Mouse (Mus musculus) right cerebral cortex, postnatal 36 days (tissue): ENCODE measurements around the gene Slc52a3.
"Not testable (repeated sequence)": the region's sequence is repeated elsewhere in the genome, so short reads cannot be mapped to it uniquely, and the experiment has no call there.

ENCODE experiments used
- DNase-seq, 2 experiments: peaks; one replicate each; pipeline ENCODE4 v3.0.0; 2022; ENCODE audit warnings: low spot score in 2 of 2, mixed read lengths in 1 of 2

The Slc52a3 gene

GRCm38 (mm10) chr2:151973595-151974562 is 22.4 kb upstream of the Slc52a3 start:
- DNase-seq = no peak

- DNase-seq = no peak
These were observed 21.0 kb upstream of the Slc52a3 start for GRCm38 (mm10) chr2:151975295-151975694.

- DNase-seq = no peak
These were observed 20.2 kb upstream of the Slc52a3 start for GRCm38 (mm10) chr2:151976067-151976466.

DNA sequence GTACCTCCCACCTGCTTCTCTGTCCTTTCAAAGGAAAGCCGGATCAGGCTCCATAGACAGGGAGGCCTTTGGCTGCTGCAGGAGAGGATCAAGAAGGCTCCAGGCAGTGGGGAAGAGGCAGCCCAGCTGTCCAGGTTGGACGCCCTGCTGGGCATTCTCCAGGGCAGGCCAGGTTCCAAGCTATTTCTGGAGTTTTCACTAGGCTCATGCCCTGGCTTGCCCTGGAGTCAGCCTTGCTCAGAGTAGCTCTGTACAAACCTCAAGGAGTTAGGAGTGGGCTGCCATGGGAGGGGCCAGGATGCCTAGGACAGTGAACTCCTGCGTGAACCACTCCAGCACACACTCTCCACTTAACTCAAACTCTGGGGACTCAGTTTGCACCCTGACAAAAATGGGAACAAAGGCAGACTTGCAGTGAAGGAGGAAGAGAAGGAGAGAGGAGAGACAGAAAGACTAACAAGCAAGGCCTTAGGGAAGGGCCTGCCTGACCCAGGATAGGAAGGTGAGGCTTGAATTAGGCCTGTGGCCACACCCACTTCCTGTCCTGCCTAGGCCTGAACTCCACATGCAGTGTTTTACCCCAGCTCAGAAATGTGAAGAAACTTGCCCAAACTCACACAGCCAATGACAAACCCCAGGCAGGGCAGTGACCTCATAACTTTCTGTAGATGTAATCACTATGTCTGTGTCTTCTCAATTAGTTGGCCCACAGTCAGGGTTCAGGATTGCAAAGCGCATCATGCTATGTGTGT is 18.4 kb upstream of the Slc52a3 start:
- no peak for DNase-seq

DNA sequence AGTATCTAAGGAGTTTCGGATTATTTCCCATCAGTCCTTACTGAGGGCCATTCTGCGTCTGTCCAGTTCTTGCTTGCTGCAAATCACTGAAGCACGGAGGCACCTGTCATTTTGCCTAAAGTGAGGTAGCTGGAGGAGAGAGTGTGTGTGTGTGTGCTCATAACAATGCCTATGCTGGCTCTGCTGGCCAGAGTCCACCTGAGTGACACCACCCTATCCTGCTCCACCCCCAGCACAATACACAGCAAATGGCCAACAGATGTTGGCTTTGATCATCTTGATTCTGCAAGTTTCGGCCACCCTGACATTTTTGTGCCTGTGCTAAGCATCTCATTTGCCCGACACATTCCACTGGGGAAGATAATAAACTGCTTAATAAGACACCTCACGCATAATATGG is 17.8 kb upstream of the Slc52a3 start:
- no peak for DNase-seq

DNA sequence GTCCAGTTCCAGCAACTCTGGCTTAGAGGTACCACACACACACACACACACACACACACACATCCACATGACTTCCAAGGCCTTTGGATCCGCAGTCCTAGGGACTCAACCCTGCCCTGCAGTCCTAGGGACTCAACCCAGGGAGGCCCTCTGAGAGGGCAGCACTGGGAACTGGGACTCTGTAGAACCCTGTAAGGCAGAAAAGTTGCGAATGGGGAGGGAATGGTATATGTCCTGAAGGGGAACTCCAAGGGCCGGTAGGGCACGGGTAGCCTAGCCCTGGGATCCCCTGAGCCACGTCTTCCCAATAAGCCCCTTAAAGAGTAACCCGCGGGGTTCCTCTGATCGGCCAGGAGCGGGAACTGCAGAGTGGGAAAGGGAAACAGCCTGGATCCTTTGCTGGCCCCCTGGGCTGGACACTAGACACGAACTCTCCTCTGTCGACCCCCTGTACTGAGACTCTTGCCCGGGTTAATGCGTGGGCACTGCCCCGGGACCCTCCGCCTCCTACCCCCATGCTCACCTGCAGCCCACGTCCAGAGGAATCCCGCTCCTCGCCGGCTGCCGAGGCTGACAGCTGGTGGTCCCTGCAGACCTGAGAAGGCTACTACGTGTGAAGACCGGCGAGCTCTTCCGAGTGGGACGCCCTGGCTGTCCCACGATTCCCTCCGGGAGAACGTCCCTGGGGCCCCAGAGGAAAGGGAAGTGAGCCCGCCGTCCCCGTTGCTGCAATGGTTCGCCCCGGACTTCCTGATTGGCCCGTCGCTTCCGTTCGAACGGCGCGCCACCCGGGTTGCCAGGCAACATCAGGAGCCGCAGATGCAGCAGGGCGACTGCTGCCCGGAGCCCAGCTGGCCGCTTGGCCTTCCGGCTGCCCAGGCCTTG is 16.6 kb upstream of the Slc52a3 start, which contains the start of gene Fam110a:
Fam110a (minus strand) TSS at position 750 of the 885 bp plus-strand sequence.
- peak; percentile 89 to 92 for DNase-seq

- no peak for DNase-seq
These were observed 16.0 kb upstream of the Slc52a3 start for GRCm38 (mm10) chr2:151980355-151980693.

GRCm38 (mm10) chr2:151981268-151981667 is 15.0 kb upstream of the Slc52a3 start:
- no peak for DNase-seq

GRCm38 (mm10) chr2:151982476-151982875 is 13.8 kb upstream of the Slc52a3 start:
- DNase-seq = no peak

GRCm38 (mm10) chr2:151984019-151984418 is 12.3 kb upstream of the Slc52a3 start:
- no peak for DNase-seq

GRCm38 (mm10) chr2:151985426-151986172 is 10.7 kb upstream of the Slc52a3 start:
- no peak for DNase-seq

GRCm38 (mm10) chr2:151986958-151987357 is 9.4 kb upstream of the Slc52a3 start:
- no peak for DNase-seq

DNA sequence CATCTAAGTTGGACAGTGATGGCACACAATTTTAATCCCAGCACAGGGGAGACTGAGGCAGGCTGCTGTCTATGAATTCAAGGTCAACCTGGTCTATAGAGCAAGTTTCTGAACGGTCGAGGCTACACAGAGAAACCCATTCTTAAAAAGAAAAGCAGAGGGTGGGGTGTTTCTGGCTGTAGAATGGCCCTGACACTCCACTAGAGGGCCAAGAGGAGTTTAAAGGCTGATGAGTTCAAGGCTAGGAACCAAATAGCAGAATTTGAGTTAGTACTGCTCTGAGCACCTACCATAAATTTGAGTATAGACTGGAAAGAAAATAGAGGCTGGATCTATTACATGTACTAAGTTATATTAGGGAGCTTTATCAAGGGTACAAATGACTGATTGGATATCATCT is 7.3 kb upstream of the Slc52a3 start:
- DNase-seq = no peak

DNA sequence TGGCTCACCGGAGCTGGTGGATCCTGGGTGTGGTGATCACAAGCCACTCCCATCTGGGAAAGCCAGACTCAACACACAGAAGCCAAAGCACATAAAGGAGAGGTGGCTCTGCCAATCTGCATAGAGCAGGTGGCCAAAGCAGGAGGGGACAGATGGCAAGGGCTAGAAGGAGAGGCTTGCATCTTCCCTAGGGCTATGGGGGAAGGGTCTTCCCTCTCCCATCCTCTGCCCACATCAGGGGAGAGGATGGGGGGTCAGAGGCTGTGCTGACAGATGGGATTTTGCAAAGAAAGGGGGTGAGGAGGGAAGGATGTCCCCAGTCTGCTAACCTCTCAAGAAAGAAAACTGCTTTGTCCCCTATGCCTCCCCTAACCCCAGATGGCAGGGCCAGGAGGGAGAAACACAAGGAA is 5.3 kb upstream of the Slc52a3 start:
- DNase-seq = no peak

- DNase-seq = no peak
These were observed 4.9 kb upstream of the Slc52a3 start for GRCm38 (mm10) chr2:151991446-151991845.

- peak in 1 of 2 experiments; percentile 55 for DNase-seq
These were observed 1.8 kb upstream of the Slc52a3 start for GRCm38 (mm10) chr2:151994350-151995122.

GRCm38 (mm10) chr2:151997190-151997575 is 872 bp downstream of the Slc52a3 start:
- DNase-seq = not testable (repeated sequence)

DNA sequence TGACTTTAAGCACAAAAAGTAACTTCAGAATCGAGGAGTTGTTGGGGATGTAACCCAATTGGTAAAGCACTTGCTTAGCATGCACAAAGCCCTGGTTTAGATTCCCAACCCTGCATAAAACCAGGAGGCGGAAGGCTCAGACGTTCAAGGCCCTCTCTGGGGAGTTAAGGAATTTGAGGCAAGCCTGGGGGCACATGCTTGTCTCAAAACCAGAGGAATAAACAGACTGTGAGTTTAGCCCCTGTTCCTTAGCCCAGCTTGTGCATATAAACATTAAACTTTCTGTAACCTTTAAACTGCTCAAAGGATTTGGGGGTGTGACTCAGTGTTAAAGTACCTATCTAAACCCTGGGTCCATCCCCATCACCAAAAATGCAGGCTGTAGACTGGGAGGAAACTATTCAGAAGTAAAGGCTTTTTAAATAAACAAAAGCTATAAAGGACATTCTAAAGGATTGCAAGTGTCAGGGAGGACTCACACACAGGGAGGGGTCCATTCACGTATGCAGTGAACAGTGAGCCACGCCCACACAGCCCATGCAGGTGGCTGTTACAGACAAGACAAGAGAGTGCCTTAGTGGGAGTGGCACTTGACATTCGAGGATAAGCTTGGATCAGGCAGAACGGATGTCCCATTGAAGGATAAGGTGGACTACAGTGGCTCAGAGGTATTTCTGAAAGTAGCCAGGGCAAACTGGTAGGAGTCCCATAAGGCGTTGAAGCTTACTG is 1.6 kb downstream of the Slc52a3 start:
- no peak for DNase-seq

DNA sequence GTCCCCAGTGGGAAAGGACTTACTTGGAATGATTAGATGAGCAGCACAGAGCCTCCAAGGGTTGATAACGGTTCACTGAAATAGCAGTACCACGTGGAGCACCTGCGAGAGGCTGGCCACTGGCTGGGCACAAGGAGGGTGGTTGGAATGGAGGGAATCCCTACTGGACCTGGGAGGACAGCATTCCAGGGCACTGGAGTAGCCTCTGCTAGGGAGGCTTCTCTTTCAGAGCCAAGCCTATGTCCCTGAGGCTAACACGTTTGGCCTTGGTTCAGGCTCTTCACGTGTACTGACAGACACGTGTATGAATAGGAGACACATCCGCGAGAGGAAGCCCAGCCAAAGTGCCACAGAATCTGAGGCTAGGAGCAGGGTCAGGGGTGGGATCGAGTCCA is 2.2 kb downstream of the Slc52a3 start:
- no peak for DNase-seq

DNA sequence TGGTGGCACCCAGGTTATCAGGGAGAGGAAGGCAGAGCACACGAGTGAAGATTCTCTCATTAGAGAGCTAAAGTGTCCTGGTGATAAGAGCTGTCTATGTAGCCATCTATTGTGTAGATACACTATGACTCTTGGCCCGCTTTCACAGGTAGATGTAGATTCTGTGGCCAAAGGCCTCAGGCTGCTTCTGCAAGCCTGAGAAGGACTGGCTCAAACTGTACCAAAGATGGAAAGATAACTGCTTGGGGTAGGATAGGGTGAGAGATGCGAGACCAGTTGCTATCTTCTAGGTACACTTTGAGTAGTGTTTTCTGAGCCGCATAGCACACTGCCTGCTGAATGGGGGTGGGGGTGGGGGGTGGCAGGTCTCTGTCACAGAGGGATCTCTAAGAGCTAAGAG is 2.6 kb downstream of the Slc52a3 start:
- no peak for DNase-seq
